Mouse (Mus musculus): ENCODE results near the gene Slc4a1ap.

DNA sequence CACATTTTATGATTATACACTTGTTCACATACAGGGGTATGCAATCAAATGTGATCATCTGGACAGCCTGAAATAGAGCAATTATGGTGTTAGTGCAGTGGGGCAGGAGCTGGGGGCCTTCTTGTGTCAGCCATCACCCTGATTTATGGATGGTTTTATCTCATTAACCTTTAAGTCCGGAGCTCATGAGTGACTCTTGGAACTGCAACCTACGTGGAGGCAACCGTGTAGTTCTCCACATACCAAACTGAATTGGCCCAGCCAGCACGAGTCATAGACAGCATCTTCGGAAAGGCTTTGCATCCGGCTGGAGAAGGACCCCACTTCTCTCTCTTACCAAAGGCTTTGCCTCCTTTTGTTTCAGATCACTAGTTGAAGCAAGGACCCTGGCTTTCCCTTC lies 77.0 kb downstream of the Slc4a1ap start:
- TF ChIP-seq CTCF (IDR thresholded peaks at IDR 0.05; ENCODE audit: borderline replicate concordance, insufficient read depth, low read length), result no peak
- no peak for TF ChIP-seq POLR2A (IDR thresholded peaks at IDR 0.05; ENCODE audit: low read depth, low read length)

Measured in embryonic fibroblast, embryonic 13.5 days (primary cell).